Mouse (Mus musculus): Measurements from ENCODE around the gene Rrp12. TPM values are rescaled to one million over a fixed set of nuclear protein-coding genes. Genes with fewer than 3 reads are reported as not detected.
A peak's percentile ranks its signal among the peaks of the same experiment; 100 is the strongest.
"Not testable (repeated sequence)": the region's sequence is repeated elsewhere in the genome, so short reads cannot be mapped to it uniquely, and the experiment has no call there.

The Rrp12 gene
- polyA plus RNA-seq, 1 experiment from 2014 or later = 21.0 TPM

GRCm38 (mm10) chr19:41894959-41895358 lies 1.0 kb downstream of the Rrp12 start:
- no peaks in the 10 kb centered on the region for H3K9me3 ChIP-seq (ENCODE audit: control insufficient read depth, low read length)
- H3K4me3 ChIP-seq (replicated peaks; ENCODE audit: low read length) = peak overlapping the region; percentile 76
- H3K27ac ChIP-seq (ENCODE audit: low read length) = no peak overlapping the region
- peak overlapping the region; percentile 75 for H3K4me2 ChIP-seq (ENCODE audit: low read length)
- no peaks in the 10 kb centered on the region for H3K27me3 ChIP-seq (replicated peaks; ENCODE audit: control insufficient read depth, insufficient read depth, low read length)
- H3K9ac ChIP-seq (replicated peaks; ENCODE audit: low read depth, low read length) = peak overlapping the region; percentile 57; the same call in 1 of the 2 replicates
- WGBS = 55% methylated on average over 7 of the region's 7 CpGs
- H3K4me1 ChIP-seq (replicated peaks; ENCODE audit: control insufficient read depth, insufficient read depth, low read length) = peaks cover 13% of the 10 kb centered on the region
- ATAC-seq = no peak
- no peaks in the 10 kb centered on the region; the same call in 1 of the 2 replicates for H3K36me3 ChIP-seq (ENCODE audit: control insufficient read depth, insufficient read depth)

DNA sequence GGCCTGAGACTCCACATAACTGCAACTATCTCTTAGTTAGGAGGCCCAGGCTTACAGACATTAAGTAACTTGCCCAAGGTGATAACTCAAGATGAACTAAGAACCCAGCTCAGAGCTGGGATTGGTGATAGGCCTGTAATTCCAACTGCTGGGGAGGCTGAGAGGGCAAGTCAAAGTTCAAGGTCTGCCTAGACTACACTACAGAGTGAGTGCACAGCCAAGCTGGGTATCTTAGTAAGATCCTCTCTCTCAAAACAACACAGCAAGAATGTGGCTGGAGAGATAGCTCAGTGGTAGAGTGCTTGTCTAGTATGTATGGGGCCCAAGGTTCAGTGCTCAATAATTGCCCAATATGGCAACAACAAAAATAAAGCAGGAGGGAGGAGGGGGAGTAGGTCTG lies 7.8 kb downstream of the Rrp12 start:
- no peak for ATAC-seq
- no peaks in the 10 kb centered on the region for H3K9me3 ChIP-seq (ENCODE audit: control insufficient read depth, low read length)
- H3K36me3 ChIP-seq (ENCODE audit: control insufficient read depth, insufficient read depth) = peaks cover 19% of the 10 kb centered on the region
- H3K27ac ChIP-seq (ENCODE audit: low read length) = no peak overlapping the region
- H3K4me1 ChIP-seq (replicated peaks; ENCODE audit: control insufficient read depth, insufficient read depth, low read length) = no peaks in the 10 kb centered on the region
- no peak overlapping the region for H3K4me3 ChIP-seq (replicated peaks; ENCODE audit: low read length)
- H3K4me2 ChIP-seq (ENCODE audit: low read length) = no peak overlapping the region
- no peaks in the 10 kb centered on the region for H3K27me3 ChIP-seq (replicated peaks; ENCODE audit: control insufficient read depth, insufficient read depth, low read length)
- H3K9ac ChIP-seq (replicated peaks; ENCODE audit: low read depth, low read length) = no peak overlapping the region

DNA sequence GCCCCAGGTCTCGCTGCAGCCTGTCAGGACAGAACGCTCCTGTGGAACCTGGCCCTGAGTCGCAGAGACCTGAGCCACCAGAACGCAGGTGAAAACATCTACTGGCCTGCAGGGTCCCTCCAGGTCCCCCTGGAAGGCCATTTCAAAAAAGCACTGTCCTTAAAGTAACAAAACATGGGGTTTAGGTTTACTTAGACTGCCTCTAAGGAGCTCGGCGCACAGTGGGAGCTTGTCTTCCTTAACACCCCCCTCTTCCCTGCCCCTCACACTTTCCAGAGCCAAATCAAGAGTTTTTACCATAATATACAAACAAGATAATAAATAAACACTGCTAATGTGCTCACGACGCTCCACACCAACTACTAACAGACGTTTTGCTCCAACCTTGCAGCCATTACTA lies 12.1 kb downstream of the Rrp12 start:
- no peak overlapping the region for H3K27ac ChIP-seq (ENCODE audit: low read length)
- no peaks in the 10 kb centered on the region for H3K4me1 ChIP-seq (replicated peaks; ENCODE audit: control insufficient read depth, insufficient read depth, low read length)
- H3K4me2 ChIP-seq (ENCODE audit: low read length) = no peak overlapping the region
- no peak for ATAC-seq
- no peak overlapping the region for H3K9ac ChIP-seq (replicated peaks; ENCODE audit: low read depth, low read length)
- no peaks in the 10 kb centered on the region for H3K27me3 ChIP-seq (replicated peaks; ENCODE audit: control insufficient read depth, insufficient read depth, low read length)
- WGBS = 91% methylated on average over 9 of the region's 9 CpGs
- peaks cover 22% of the 10 kb centered on the region for H3K36me3 ChIP-seq (ENCODE audit: control insufficient read depth, insufficient read depth)
- H3K9me3 ChIP-seq (ENCODE audit: control insufficient read depth, low read length) = no peaks in the 10 kb centered on the region
- no peak overlapping the region for H3K4me3 ChIP-seq (replicated peaks; ENCODE audit: low read length)

GRCm38 (mm10) chr19:41881842-41882241 lies 14.1 kb downstream of the Rrp12 start:
- no peak overlapping the region for H3K4me3 ChIP-seq (replicated peaks; ENCODE audit: low read length)
- 96% methylated on average over 4 of the region's 4 CpGs for WGBS
- H3K9me3 ChIP-seq (ENCODE audit: control insufficient read depth, low read length) = no peaks in the 10 kb centered on the region
- H3K4me2 ChIP-seq (ENCODE audit: low read length) = no peak overlapping the region
- H3K36me3 ChIP-seq (ENCODE audit: control insufficient read depth, insufficient read depth) = peaks cover 21% of the 10 kb centered on the region
- no peaks in the 10 kb centered on the region for H3K4me1 ChIP-seq (replicated peaks; ENCODE audit: control insufficient read depth, insufficient read depth, low read length)
- ATAC-seq = no peak
- no peak overlapping the region for H3K27ac ChIP-seq (ENCODE audit: low read length)
- H3K9ac ChIP-seq (replicated peaks; ENCODE audit: low read depth, low read length) = no peak overlapping the region
- H3K27me3 ChIP-seq (replicated peaks; ENCODE audit: control insufficient read depth, insufficient read depth, low read length) = no peaks in the 10 kb centered on the region

DNA sequence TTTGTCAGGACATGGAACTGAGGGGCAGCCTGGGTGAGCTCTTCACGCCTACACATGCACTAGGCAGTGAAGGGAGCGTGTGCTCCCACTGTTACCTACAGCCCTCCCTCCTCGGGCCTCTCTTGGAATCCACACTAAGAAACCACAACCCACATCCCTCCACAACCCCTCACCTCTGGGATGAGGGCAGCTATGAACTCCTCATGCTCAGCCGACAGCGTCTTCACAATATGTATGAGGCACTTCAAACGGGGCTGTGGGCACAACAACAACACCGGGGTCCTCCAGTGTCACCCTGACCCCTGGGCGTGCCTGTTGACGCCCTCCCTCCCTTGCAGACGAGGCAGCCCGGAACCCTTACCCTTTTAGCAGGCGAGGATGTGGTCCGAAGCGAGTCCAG lies 21.6 kb downstream of the Rrp12 start:
- Histone ChIP-seq H3K27me3 (replicated peaks; ENCODE audit: control insufficient read depth, insufficient read depth, low read length) (no peaks in the 10 kb centered on the region), H3K4me3 (replicated peaks; ENCODE audit: low read length) (no peak overlapping the region), H3K4me2 (ENCODE audit: low read length) (no peak overlapping the region), H3K36me3 (ENCODE audit: control insufficient read depth, insufficient read depth) (peaks cover 22% of the 10 kb centered on the region), H3K9ac (replicated peaks; ENCODE audit: low read depth, low read length) (no peak overlapping the region), H3K27ac (ENCODE audit: low read length) (no peak overlapping the region), H3K4me1 (replicated peaks; ENCODE audit: control insufficient read depth, insufficient read depth, low read length) (no peaks in the 10 kb centered on the region), H3K9me3 (ENCODE audit: control insufficient read depth, low read length) (no peaks in the 10 kb centered on the region)
- no peak for ATAC-seq
- WGBS = 93% methylated on average over 14 of the region's 14 CpGs

GRCm38 (mm10) chr19:41872285-41872684 lies 23.7 kb downstream of the Rrp12 start:
- H3K9me3 ChIP-seq (ENCODE audit: control insufficient read depth, low read length) = no peaks in the 10 kb centered on the region
- 98% methylated on average over 2 of the region's 2 CpGs for WGBS
- H3K4me3 ChIP-seq (replicated peaks; ENCODE audit: low read length) = no peak overlapping the region
- peaks cover 29% of the 10 kb centered on the region for H3K36me3 ChIP-seq (ENCODE audit: control insufficient read depth, insufficient read depth)
- no peaks in the 10 kb centered on the region for H3K4me1 ChIP-seq (replicated peaks; ENCODE audit: control insufficient read depth, insufficient read depth, low read length)
- no peaks in the 10 kb centered on the region for H3K27me3 ChIP-seq (replicated peaks; ENCODE audit: control insufficient read depth, insufficient read depth, low read length)
- ATAC-seq = no peak
- H3K4me2 ChIP-seq (ENCODE audit: low read length) = no peak overlapping the region
- H3K27ac ChIP-seq (ENCODE audit: low read length) = no peak overlapping the region
- H3K9ac ChIP-seq (replicated peaks; ENCODE audit: low read depth, low read length) = no peak overlapping the region

- not testable (repeated sequence) for H3K27ac ChIP-seq (ENCODE audit: low read length); H3K4me3 ChIP-seq (replicated peaks; ENCODE audit: low read length); H3K9ac ChIP-seq (replicated peaks; ENCODE audit: low read depth, low read length); H3K4me2 ChIP-seq (ENCODE audit: low read length); H3K4me1 ChIP-seq (replicated peaks; ENCODE audit: control insufficient read depth, insufficient read depth, low read length); H3K27me3 ChIP-seq (replicated peaks; ENCODE audit: control insufficient read depth, insufficient read depth, low read length); H3K9me3 ChIP-seq (ENCODE audit: control insufficient read depth, low read length)
- H3K36me3 ChIP-seq (ENCODE audit: control insufficient read depth, insufficient read depth) = peaks cover 20% of the 10 kb centered on the region
- 0 out of 2 replicates have a peak, but pooled peaks have one; percentile 23 for ATAC-seq
- WGBS = 70% methylated on average over 5 of the region's 5 CpGs
These were observed 26.0 kb downstream of the Rrp12 start for GRCm38 (mm10) chr19:41869946-41870345.

DNA sequence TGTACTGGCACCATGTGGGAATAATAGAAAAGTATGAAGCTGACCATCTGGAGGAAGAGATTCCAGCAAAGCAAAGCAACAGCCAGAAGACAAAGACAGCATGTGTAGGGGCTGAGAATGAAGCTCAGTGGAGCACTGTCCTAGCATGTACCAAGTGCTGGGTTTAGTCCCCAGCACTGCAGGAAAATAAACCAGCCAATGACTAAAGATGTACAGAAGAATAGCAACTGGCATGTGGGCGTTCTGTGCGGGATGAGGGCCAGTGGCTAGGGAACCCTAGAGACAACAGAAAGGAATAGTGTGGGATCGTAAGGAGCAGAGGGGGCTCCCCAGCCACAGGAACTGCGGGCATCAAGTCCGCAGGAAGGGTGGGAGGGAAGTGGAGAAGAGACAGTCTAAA lies 26.7 kb downstream of the Rrp12 start:
- H3K9ac ChIP-seq (replicated peaks; ENCODE audit: low read depth, low read length) = no peak overlapping the region
- H3K4me1 ChIP-seq (replicated peaks; ENCODE audit: control insufficient read depth, insufficient read depth, low read length) = no peaks in the 10 kb centered on the region
- H3K36me3 ChIP-seq (ENCODE audit: control insufficient read depth, insufficient read depth) = peaks cover 20% of the 10 kb centered on the region
- H3K27ac ChIP-seq (ENCODE audit: low read length) = no peak overlapping the region
- H3K27me3 ChIP-seq (replicated peaks; ENCODE audit: control insufficient read depth, insufficient read depth, low read length) = no peaks in the 10 kb centered on the region
- 91% methylated on average over 5 of the region's 5 CpGs for WGBS
- no peak overlapping the region for H3K4me3 ChIP-seq (replicated peaks; ENCODE audit: low read length)
- no peaks in the 10 kb centered on the region for H3K9me3 ChIP-seq (ENCODE audit: control insufficient read depth, low read length)
- ATAC-seq = no peak
- H3K4me2 ChIP-seq (ENCODE audit: low read length) = no peak overlapping the region

DNA sequence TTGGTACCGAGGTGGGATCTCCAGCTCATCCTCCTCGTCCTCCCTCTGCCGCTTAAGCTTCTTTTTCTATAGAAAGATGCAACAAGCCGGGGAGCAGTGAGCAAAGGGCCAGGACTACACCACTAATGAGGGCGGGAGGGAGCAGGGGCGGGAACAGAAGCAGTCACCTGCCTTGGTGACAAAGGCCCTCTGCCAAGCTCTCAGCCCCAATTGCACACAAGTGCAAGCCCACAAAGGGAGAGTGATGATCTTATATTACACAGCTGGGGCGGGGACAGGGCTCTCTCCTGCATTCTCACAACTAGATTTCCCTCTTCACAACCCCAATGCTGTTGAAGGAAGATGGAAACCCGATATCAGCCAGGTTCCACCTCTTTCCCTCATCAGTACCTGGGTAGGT lies 29.3 kb downstream of the Rrp12 start:
- Histone ChIP-seq H3K9ac (replicated peaks; ENCODE audit: low read depth, low read length) (no peak overlapping the region), H3K4me1 (replicated peaks; ENCODE audit: control insufficient read depth, insufficient read depth, low read length) (no peaks in the 10 kb centered on the region), H3K9me3 (ENCODE audit: control insufficient read depth, low read length) (no peaks in the 10 kb centered on the region), H3K27ac (ENCODE audit: low read length) (no peak overlapping the region), H3K4me3 (replicated peaks; ENCODE audit: low read length) (no peak overlapping the region), H3K27me3 (replicated peaks; ENCODE audit: control insufficient read depth, insufficient read depth, low read length) (no peaks in the 10 kb centered on the region), H3K4me2 (ENCODE audit: low read length) (no peak overlapping the region), H3K36me3 (ENCODE audit: control insufficient read depth, insufficient read depth) (peaks cover 17% of the 10 kb centered on the region)
- ATAC-seq = no peak
- WGBS = 89% methylated on average over 8 of the region's 8 CpGs

GRCm38 (mm10) chr19:41857816-41858310 lies 38.1 kb downstream of the Rrp12 start:
- no peaks in the 10 kb centered on the region for H3K4me1 ChIP-seq (replicated peaks; ENCODE audit: control insufficient read depth, insufficient read depth, low read length)
- H3K27me3 ChIP-seq (replicated peaks; ENCODE audit: control insufficient read depth, insufficient read depth, low read length) = no peaks in the 10 kb centered on the region
- no peak overlapping the region for H3K9ac ChIP-seq (replicated peaks; ENCODE audit: low read depth, low read length)
- no peak overlapping the region for H3K4me3 ChIP-seq (replicated peaks; ENCODE audit: low read length)
- H3K9me3 ChIP-seq (ENCODE audit: control insufficient read depth, low read length) = no peaks in the 10 kb centered on the region
- 84% methylated on average over 3 of the region's 3 CpGs for WGBS
- no peak for ATAC-seq
- no peak overlapping the region for H3K27ac ChIP-seq (ENCODE audit: low read length)
- peaks cover 3% of the 10 kb centered on the region; the same call in 1 of the 2 replicates for H3K36me3 ChIP-seq (ENCODE audit: control insufficient read depth, insufficient read depth)
- no peak overlapping the region for H3K4me2 ChIP-seq (ENCODE audit: low read length)
